Comparison of ENCODE assay signal across 7 mouse cellular contexts in the genomic region with DNA sequence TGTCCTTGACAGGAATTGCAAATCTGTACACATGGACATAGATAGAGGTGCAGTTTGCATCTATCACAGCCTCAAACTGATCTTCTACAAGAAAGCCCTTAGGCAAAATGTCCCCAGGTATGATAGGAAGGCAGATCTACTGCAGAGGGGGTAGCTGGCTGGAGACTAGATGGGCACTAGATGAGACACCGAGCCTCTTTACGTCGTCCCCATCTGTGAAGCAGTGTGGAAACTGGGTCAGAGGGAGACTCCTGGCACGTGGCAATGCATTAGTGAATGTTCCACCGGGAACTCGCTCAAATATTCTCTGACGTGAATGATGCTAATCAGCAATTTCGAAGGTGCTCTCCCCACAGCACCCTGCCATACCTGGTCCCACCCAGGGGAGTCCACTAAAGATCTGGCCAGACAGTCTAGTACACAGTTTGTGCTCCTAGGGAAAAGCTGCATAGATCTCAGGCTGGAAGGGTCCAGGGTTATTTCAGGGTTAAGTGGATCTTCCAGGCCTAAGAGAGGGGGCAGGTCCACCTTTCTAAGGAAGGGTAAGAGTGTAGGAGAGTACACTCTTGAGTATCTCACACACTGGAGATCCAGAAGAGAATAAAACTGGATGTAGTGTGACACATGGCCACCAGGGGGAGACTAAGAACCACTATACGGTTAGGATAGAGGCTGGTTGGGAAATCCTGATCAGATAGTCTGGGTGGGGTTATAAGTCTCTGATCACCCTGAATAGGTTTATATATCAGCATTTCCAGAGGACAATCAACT. TPM values are rescaled to one million over a fixed set of nuclear protein-coding genes. Genes with fewer than 3 reads are reported as not detected.
A peak's percentile ranks its signal among the peaks of the same experiment; 100 is the strongest.
DNase-seq lines count a peak whose midpoint lies in the region; ATAC-seq and TF ChIP-seq lines count a peak whose summit lies in the region.

No protein-coding gene starts in this region.

- no peaks in the 10 kb centered on the region for H3K36me3 ChIP-seq in E14TG2a.4 (ENCODE audit: insufficient read depth, low read length)
- peaks cover 5% of the 10 kb centered on the region; the same call in 1 of the 2 replicates for H3K36me3 ChIP-seq in embryonic facial prominence, embryonic 10.5 days (replicated peaks)
- H3K36me3 ChIP-seq in hindbrain, embryonic 11.5 days (ENCODE audit: control insufficient read depth, insufficient read depth, low read length) = no peaks in the 10 kb centered on the region

- 64% methylated on average over 9 of the region's 9 CpGs for WGBS in embryonic facial prominence, embryonic 10.5 days
- 64% methylated on average over 9 of the region's 9 CpGs for WGBS in hindbrain, embryonic 11.5 days

- no peaks in the 10 kb centered on the region for H3K4me1 ChIP-seq in E14TG2a.4 (replicated peaks; ENCODE audit: low read depth, low read length)
- H3K4me1 ChIP-seq in embryonic facial prominence, embryonic 10.5 days = peaks cover 28% of the 10 kb centered on the region
- H3K4me1 ChIP-seq in hindbrain, embryonic 11.5 days (replicated peaks; ENCODE audit: control insufficient read depth, insufficient read depth, low read length) = no peaks in the 10 kb centered on the region

- no peak overlapping the region for H3K4me2 ChIP-seq in hindbrain, embryonic 11.5 days (replicated peaks; ENCODE audit: low read depth, low read length)

- ATAC-seq in hindbrain, embryonic 11.5 days (ENCODE audit: low FRiP score) = peak; percentile 69

- H3K27me3 ChIP-seq in E14TG2a.4 (ENCODE audit: insufficient read depth, low read length) = no peaks in the 10 kb centered on the region
- H3K27me3 ChIP-seq in embryonic facial prominence, embryonic 10.5 days (replicated peaks; ENCODE audit: low read depth, poor library complexity, severe bottlenecking) = no peaks in the 10 kb centered on the region
- no peaks in the 10 kb centered on the region for H3K27me3 ChIP-seq in hindbrain, embryonic 11.5 days (ENCODE audit: control insufficient read depth, insufficient read depth, low read length)

- peak; percentile 70 for DNase-seq in ZHBTc4 (ENCODE audit: low read depth, low spot score)
- peak; percentile 72 for DNase-seq in embryonic facial prominence, embryonic 10.5 days (ENCODE audit: low spot score)
- peak; percentile 88 for DNase-seq in hindbrain, embryonic 11.5 days (ENCODE audit: low spot score)
- DNase-seq in layer of hippocampus, postnatal 25 days (ENCODE audit: extremely low spot score in 1 of 2, low spot score in 1 of 2) = peak; percentile 33 to 78
- peak; percentile 86 for DNase-seq in lung, postnatal 36 days
- DNase-seq in right cerebral cortex, postnatal 10 days (ENCODE audit: low spot score in 2 of 2) = peak; percentile 72 to 84

- H3K27ac ChIP-seq in embryonic facial prominence, embryonic 10.5 days (replicated peaks) = no peak overlapping the region
- no peak overlapping the region for H3K27ac ChIP-seq in hindbrain, embryonic 11.5 days (ENCODE audit: low read depth, low read length)

- TF ChIP-seq CTCF in E14TG2a.4 (conservative IDR thresholded peaks at IDR 0.05; ENCODE audit: low read length) = peak; percentile 57

- no peak overlapping the region for H3K4me3 ChIP-seq in E14TG2a.4 (replicated peaks; ENCODE audit: low read length)
- H3K4me3 ChIP-seq in embryonic facial prominence, embryonic 10.5 days = no peak overlapping the region
- no peak overlapping the region for H3K4me3 ChIP-seq in hindbrain, embryonic 11.5 days (ENCODE audit: low read depth, low read length)

- no peak overlapping the region for H3K9ac ChIP-seq in hindbrain, embryonic 11.5 days (ENCODE audit: low read depth, low read length)

- H3K9me3 ChIP-seq in E14TG2a.4 (ENCODE audit: low read length) = peaks cover 13% of the 10 kb centered on the region
- no peaks in the 10 kb centered on the region; the same call in 1 of the 2 replicates for H3K9me3 ChIP-seq in embryonic facial prominence, embryonic 10.5 days
- no peaks in the 10 kb centered on the region for H3K9me3 ChIP-seq in hindbrain, embryonic 11.5 days (ENCODE audit: control insufficient read depth, low read length)

RNA-seq across cellular contexts. Expression of a gene that starts 3.5 kb away (rescaled TPM):
- polyA plus RNA-seq in embryonic facial prominence, embryonic 10.5 days (2016; fragmentation: Nextera tagmentation; extraction: Ambion mirVana) = 16.5 and 20.6 TPM in 2 replicates
- polyA plus RNA-seq in hindbrain, embryonic 11.5 days (2014; fragmentation: Nextera tagmentation; extraction: Ambion mirVana) = 9.8 and 12.0 TPM in 2 replicates
- total RNA-seq in layer of hippocampus, postnatal 25 days (2021) = 1 to 10 TPM; 1.1 to 2.9 TPM

RNA-seq across cellular contexts. Expression of a gene that starts 19.9 kb away (rescaled TPM):
- polyA plus RNA-seq in embryonic facial prominence, embryonic 10.5 days (2016; fragmentation: Nextera tagmentation; extraction: Ambion mirVana) = 12.8 and 19.0 TPM in 2 replicates
- 60.7 and 78.3 TPM in 2 replicates for polyA plus RNA-seq in hindbrain, embryonic 11.5 days (2014; fragmentation: Nextera tagmentation; extraction: Ambion mirVana)
- total RNA-seq in layer of hippocampus, postnatal 25 days (2021) = 1 to 10 TPM; 2.2 to 2.8 TPM

RNA-seq across cellular contexts. Expression of a gene that starts 25.1 kb away (rescaled TPM):
- polyA plus RNA-seq in embryonic facial prominence, embryonic 10.5 days (2016; fragmentation: Nextera tagmentation; extraction: Ambion mirVana) = 267 TPM in 2 replicates
- polyA plus RNA-seq in hindbrain, embryonic 11.5 days (2014; fragmentation: Nextera tagmentation; extraction: Ambion mirVana) = 313 and 337 TPM in 2 replicates
- total RNA-seq in layer of hippocampus, postnatal 25 days (2021) = 10 to 100 TPM; 21.9 to 24.4 TPM
